Mouse (Mus musculus) MEL (cell line): ENCODE results near the gene Fam213b. TPM values are rescaled to one million over a fixed set of nuclear protein-coding genes. Genes with fewer than 3 reads are reported as not detected.

Experiments
- DNase-seq: peaks from one replicate; pipeline ENCODE4 v3.0.0; 2011; ENCODE audit warnings: low read depth, low spot score
- H3K27ac ChIP-seq: 2 replicates; pipeline ENCODE4 v1.5.1; 2012; ENCODE audit warnings: low read depth, mild to moderate bottlenecking, control low read depth, low read length, moderate library complexity; ENCODE audit not compliant: control insufficient read depth
- H3K27me3 ChIP-seq, 2 experiments: fragments of 150-350 bp in 1 of 2; sonication (generic) in 1 of 2; 2 replicates each; pipeline ENCODE4 v1.6.1; 2012; ENCODE audit warnings: low read length in 2 of 2, mild to moderate bottlenecking in 2 of 2, improper control_type of control experiment in 1 of 2, moderate library complexity in 1 of 2; ENCODE audit not compliant: insufficient read depth in 2 of 2, control insufficient read depth in 1 of 2
- H3K36me3 ChIP-seq, 2 experiments: 2 replicates each; pipeline ENCODE4 v1.6.1; 2012 to 2014; ENCODE audit warnings: low read length in 2 of 2, improper control_type of control experiment in 1 of 2, inconsistent platforms in 1 of 2, mild to moderate bottlenecking in 1 of 2; ENCODE audit not compliant: insufficient read depth in 2 of 2, control insufficient read depth in 1 of 2
- H3K4me1 ChIP-seq, 2 experiments: fragments of 150-350 bp in 1 of 2; sonication (generic) in 1 of 2; 2 replicates each; pipeline ENCODE4 v1.6.1; 2012; ENCODE audit warnings: low read length in 2 of 2, improper control_type of control experiment in 1 of 2, mild to moderate bottlenecking in 1 of 2; ENCODE audit not compliant: insufficient read depth in 2 of 2, control insufficient read depth in 1 of 2
- H3K4me3 ChIP-seq, 2 experiments: fragments of 150-350 bp in 1 of 2; sonication (generic) in 1 of 2; 2 replicates each; pipeline ENCODE4 v1.5.1; 2012; ENCODE audit warnings: low read depth in 2 of 2, low read length in 2 of 2, mild to moderate bottlenecking in 2 of 2, moderate library complexity in 2 of 2, control low read depth in 1 of 2, improper control_type of control experiment in 1 of 2; ENCODE audit not compliant: control insufficient read depth in 1 of 2, insufficient read depth in 1 of 2
- H3K79me2 ChIP-seq: 2 replicates; pipeline ENCODE4 v1.6.1; 2012; ENCODE audit warnings: mild to moderate bottlenecking, low read length, moderate library complexity; ENCODE audit not compliant: control insufficient read depth, poor library complexity, insufficient read depth
- H3K9ac ChIP-seq: 2 replicates; pipeline ENCODE4 v1.6.1; 2012; ENCODE audit warnings: low read depth, mild to moderate bottlenecking, control low read depth, low read length, moderate library complexity; ENCODE audit not compliant: control insufficient read depth, poor library complexity, severe bottlenecking
- H3K9me3 ChIP-seq: fragments of 150-350 bp; sonication (generic); replicated peaks from 2 replicates; pipeline ENCODE4 v1.6.1; 2012; ENCODE audit warnings: mild to moderate bottlenecking, low read length, improper control_type of control experiment, moderate library complexity; ENCODE audit not compliant: insufficient read depth
- BHLHE40 ChIP-seq: IDR thresholded peaks from 2 replicates; pipeline ENCODE4 v1.6.1; 2012; ENCODE audit warnings: low read depth, mild to moderate bottlenecking, inconsistent platforms, low read length, improper control_type of control experiment, borderline replicate concordance
- CHD1 ChIP-seq: IDR thresholded peaks from 2 replicates; pipeline ENCODE4 v1.6.1; 2012; ENCODE audit warnings: low read depth, mild to moderate bottlenecking, inconsistent platforms, low read length, improper control_type of control experiment
- CHD2 ChIP-seq: IDR thresholded peaks from 2 replicates; pipeline ENCODE4 v1.6.1; 2011; ENCODE audit warnings: low read length, improper control_type of control experiment
- E2F4 ChIP-seq: IDR thresholded peaks from 2 replicates; pipeline ENCODE4 v1.6.1; 2011; ENCODE audit warnings: low read depth, low read length, improper control_type of control experiment, borderline replicate concordance
- EP300 ChIP-seq, 2 experiments: IDR thresholded peaks; 2 replicates each; pipeline ENCODE4 v1.6.1; 2011; ENCODE audit warnings: improper control_type of control experiment in 2 of 2, low read length in 2 of 2, low read depth in 1 of 2, mild to moderate bottlenecking in 1 of 2
- GATA1 ChIP-seq: IDR thresholded peaks from 2 replicates; pipeline ENCODE4 v1.6.1; 2011; ENCODE audit warnings: low read depth, low read length, improper control_type of control experiment
- HCFC1 ChIP-seq: IDR thresholded peaks from 2 replicates; pipeline ENCODE4 v1.6.1; 2012; ENCODE audit warnings: low read depth, mild to moderate bottlenecking, inconsistent platforms, low read length, improper control_type of control experiment, moderate library complexity
- KAT2A ChIP-seq: conservative IDR thresholded peaks from 2 replicates; pipeline ENCODE4 v1.6.1; 2012; ENCODE audit warnings: low read depth, low read length, improper control_type of control experiment, inconsistent platforms
- MAX ChIP-seq: IDR thresholded peaks from 2 replicates; pipeline ENCODE4 v1.6.1; 2011; ENCODE audit warnings: low read length, improper control_type of control experiment
- MAZ ChIP-seq: IDR thresholded peaks from 2 replicates; pipeline ENCODE4 v1.6.1; 2012; ENCODE audit warnings: low read depth, mild to moderate bottlenecking, inconsistent platforms, low read length, improper control_type of control experiment
- MEF2A ChIP-seq: IDR thresholded peaks from 2 replicates; pipeline ENCODE4 v1.6.1; 2014; ENCODE audit warnings: low read depth, mild to moderate bottlenecking, inconsistent platforms, low read length, improper control_type of control experiment; ENCODE audit not compliant: poor library complexity, insufficient replicate concordance, severe bottlenecking; ENCODE audit errors: extremely low read depth
- MYB ChIP-seq: IDR thresholded peaks from 2 replicates; pipeline ENCODE4 v1.6.1; 2011; ENCODE audit warnings: mild to moderate bottlenecking, low read depth, low read length, improper control_type of control experiment
- MYC ChIP-seq: IDR thresholded peaks from 2 replicates; pipeline ENCODE4 v1.6.1; 2011; ENCODE audit warnings: low read depth, mild to moderate bottlenecking, low read length, improper control_type of control experiment, moderate library complexity
- NELFE ChIP-seq: IDR thresholded peaks from 2 replicates; pipeline ENCODE4 v1.6.1; 2011; ENCODE audit warnings: low read depth, low read length, improper control_type of control experiment
- POLR2AphosphoS2 ChIP-seq: IDR thresholded peaks from 2 replicates; pipeline ENCODE4 v1.6.1; 2011; ENCODE audit warnings: low read length, improper control_type of control experiment
- POLR2AphosphoS5 ChIP-seq: IDR thresholded peaks from 2 replicates; pipeline ENCODE4 v1.6.1; 2012; ENCODE audit warnings: low read depth, borderline replicate concordance, mild to moderate bottlenecking, inconsistent platforms, low read length, moderate library complexity, mixed read lengths
- RCOR1 ChIP-seq: IDR thresholded peaks from 2 replicates; pipeline ENCODE4 v1.6.1; 2012; ENCODE audit warnings: low read depth, mild to moderate bottlenecking, inconsistent platforms, low read length, improper control_type of control experiment
- SMC3 ChIP-seq: IDR thresholded peaks from 2 replicates; pipeline ENCODE4 v1.6.1; 2011; ENCODE audit warnings: low read depth, low read length, improper control_type of control experiment
- TAL1 ChIP-seq: IDR thresholded peaks from 2 replicates; pipeline ENCODE4 v1.6.1; 2012; ENCODE audit warnings: mild to moderate bottlenecking, inconsistent platforms, low read length, moderate library complexity, mixed read lengths
- TBP ChIP-seq: IDR thresholded peaks from 2 replicates; pipeline ENCODE4 v1.8.0; 2011; ENCODE audit warnings: low read depth, low read length, improper control_type of control experiment
- USF1 ChIP-seq: IDR thresholded peaks from 2 replicates; pipeline ENCODE4 v1.6.1; 2014; ENCODE audit warnings: low read depth, mild to moderate bottlenecking, inconsistent platforms, low read length, improper control_type of control experiment, moderate library complexity
- ZKSCAN1 ChIP-seq: IDR thresholded peaks from 2 replicates; pipeline ENCODE4 v1.6.1; 2012; ENCODE audit warnings: low read depth, mild to moderate bottlenecking, inconsistent platforms, low read length, improper control_type of control experiment, moderate library complexity
- ZMIZ1 ChIP-seq: IDR thresholded peaks from 2 replicates; pipeline ENCODE4 v1.6.1; 2012; ENCODE audit warnings: low read depth, mild to moderate bottlenecking, inconsistent platforms, low read length, improper control_type of control experiment, moderate library complexity
- ZNF384 ChIP-seq: IDR thresholded peaks from 2 replicates; pipeline ENCODE4 v1.6.1; 2012; ENCODE audit warnings: low read depth, mild to moderate bottlenecking, inconsistent platforms, low read length, improper control_type of control experiment
- polyA plus RNA-seq, 2 experiments: library from polyadenylated mRNA; stranded (reverse) in 1 of 2; unstranded in 1 of 2; fragments of >175 nt in 1 of 2; fragments of >200 nt in 1 of 2; gene quantifications; 2 replicates each; pipeline versions ENCODE4 v1.2.1 to v1.2.4; 2012; ENCODE audit warnings: low replicate concordance in 2 of 2, low read depth in 1 of 2; ENCODE audit not compliant: insufficient read length in 2 of 2, insufficient read depth in 1 of 2, missing spikeins in 1 of 2
- total RNA-seq: library from RNA; depleted of rRNA; stranded (reverse); fragments of 300-350 nt; gene quantifications from 2 replicates; pipeline ENCODE4 v1.2.3, GENCODE M21; 2012

Fam213b gene
- total and polyA plus RNA-seq, 3 experiments = not detected

DNA sequence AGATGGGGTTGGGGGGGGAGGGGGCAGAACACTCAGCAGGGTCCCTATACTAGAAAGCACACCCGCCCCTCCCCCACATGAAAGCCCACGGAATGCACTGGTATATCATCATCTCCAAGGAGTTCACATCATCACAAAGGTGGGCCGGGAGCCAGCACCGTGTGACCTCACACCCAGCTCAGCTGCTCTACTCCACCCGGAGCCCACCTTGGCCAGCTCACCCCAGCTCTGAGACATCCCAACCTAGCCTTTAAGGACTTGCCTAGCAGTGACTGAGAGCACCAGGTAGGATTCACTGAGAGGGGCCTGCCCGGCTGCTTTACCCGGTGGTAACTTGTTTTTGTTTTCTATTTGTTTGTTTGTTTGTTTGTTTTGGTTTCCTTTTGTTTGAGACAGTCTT, 29.5 kb downstream of the Fam213b start, which contains the start of gene Mmel1:
Gene Mmel1 (plus strand): TSS at position 146 of the 400 bp plus-strand sequence.
- H3K4me3 ChIP-seq = no peak within 1 kb of the TSS
- H3K4me1 ChIP-seq = no peaks in the 10 kb centered on the region
- H3K27me3 ChIP-seq = no peaks in the 10 kb centered on the region
- H3K9ac ChIP-seq = no peak within 1 kb of the TSS
- no peak within 1 kb of the TSS for H3K27ac ChIP-seq
- DNase-seq = no peak
- TF ChIP-seq CHD1 = no peak
- TF ChIP-seq TBP = no peak
- TF ChIP-seq EP300 (IDR thresholded peaks at IDR 0.05; ENCODE audit: low read depth in 1 of 2, low read length in 2 of 2) = no peak
- no peak for TF ChIP-seq ZKSCAN1
- no peak for TF ChIP-seq MAX
- TF ChIP-seq POLR2AphosphoS5 = no peak
- no peak for TF ChIP-seq MYC
- H3K9me3 ChIP-seq = no peaks in the 10 kb centered on the region
- no peaks in the 10 kb centered on the region for H3K79me2 ChIP-seq
- no peaks in the 10 kb centered on the region for H3K36me3 ChIP-seq

- H3K4me1 ChIP-seq = peaks cover 0 to 4% of the 10 kb centered on the region in 2 experiments; a peak in 2 of 4 replicates
- H3K79me2 ChIP-seq = no peaks in the 10 kb centered on the region
These were observed 31.7 kb downstream of the Fam213b start for GRCm38 (mm10) chr4:154867257-154867656.

GRCm38 (mm10) chr4:154866391-154866790, 32.5 kb downstream of the Fam213b start:
- no peaks in the 10 kb centered on the region; a peak in 1 of 4 replicates for H3K27me3 ChIP-seq
- H3K4me3 ChIP-seq = no peak overlapping the region
- no peak for TF ChIP-seq CHD1
- no peak for TF ChIP-seq USF1
- TF ChIP-seq ZMIZ1 = no peak
- TF ChIP-seq BHLHE40 = no peak
- no peak for TF ChIP-seq HCFC1
- TF ChIP-seq E2F4 = no peak
- TF ChIP-seq MYB = no peak
- TF ChIP-seq KAT2A = no peak
- TF ChIP-seq TAL1 = no peak
- no peak overlapping the region for H3K9ac ChIP-seq
- no peaks in the 10 kb centered on the region for H3K36me3 ChIP-seq
- H3K4me1 ChIP-seq = peaks cover 0 to 4% of the 10 kb centered on the region in 2 experiments; a peak in 2 of 4 replicates
- no peaks in the 10 kb centered on the region for H3K9me3 ChIP-seq
- no peaks in the 10 kb centered on the region for H3K79me2 ChIP-seq
- no peak for DNase-seq
- H3K27ac ChIP-seq = no peak overlapping the region

More at GRCm38 (mm10) chr4:154867257-154867656, 31.7 kb downstream of the Fam213b start:
- Histone ChIP-seq H3K36me3 (no peaks in the 10 kb centered on the region), H3K27me3 (no peaks in the 10 kb centered on the region), H3K27ac (no peak overlapping the region), H3K9ac (no peak overlapping the region), H3K9me3 (no peaks in the 10 kb centered on the region), H3K4me3 (no peak overlapping the region)
- DNase-seq = no peak
- TF ChIP-seq MYC (no peak), KAT2A (no peak), RCOR1 (no peak), MEF2A (no peak), NELFE (no peak), CHD1 (no peak), ZNF384 (no peak), GATA1 (no peak), TBP (no peak), SMC3 (no peak), CHD2 (no peak), MAZ (no peak), POLR2AphosphoS2 (no peak), MYB (no peak)
